Mouse (Mus musculus): ENCODE results near the gene Gja5. TPM values are rescaled to one million over a fixed set of nuclear protein-coding genes. Genes with fewer than 3 reads are reported as not detected.
A peak's percentile ranks its signal among the peaks of the same experiment; 100 is the strongest.

The Gja5 gene
- polyA plus RNA-seq, 1 experiment from 2014 or later = 3.0 TPM

DNA sequence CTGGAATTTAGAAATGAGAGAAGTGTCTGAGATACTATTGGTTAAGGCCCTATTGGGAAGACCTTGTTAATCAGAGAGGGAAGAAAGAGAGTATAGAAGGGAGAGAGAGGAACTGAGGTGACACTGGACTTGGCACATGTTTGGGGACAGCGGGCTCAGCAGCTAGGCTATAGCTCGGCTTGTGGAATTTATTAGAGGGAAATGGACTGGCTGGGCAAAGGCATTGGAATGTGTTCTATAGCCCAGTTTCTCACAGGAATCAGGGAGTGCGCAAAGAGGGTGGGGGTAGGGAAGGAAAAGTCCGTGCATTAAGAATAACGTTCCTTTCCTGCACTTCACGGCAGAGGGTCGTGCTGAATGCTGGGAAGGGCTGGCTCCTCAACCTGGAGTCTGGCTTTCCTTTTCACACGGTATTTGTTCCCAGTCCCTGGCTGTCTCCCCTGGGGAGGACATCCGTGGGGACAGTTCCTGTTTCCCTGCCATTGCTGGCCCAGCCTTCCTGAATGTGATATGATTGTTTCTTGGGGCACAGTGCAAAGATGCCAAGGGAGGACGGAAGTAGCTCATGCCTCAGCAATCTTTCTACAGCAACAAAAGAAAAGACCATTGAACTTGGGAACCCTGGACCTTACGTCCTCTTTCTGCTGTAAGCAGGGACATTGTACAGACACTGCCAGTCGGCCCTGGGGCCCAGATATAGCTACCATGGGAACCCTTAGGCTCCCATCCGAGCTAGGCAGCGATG lies 49.2 kb downstream of the Gja5 start:
- Histone ChIP-seq H3K4me1 (ENCODE audit: control insufficient read depth, low read depth, low read length) (no peaks in the 10 kb centered on the region), H3K4me2 (ENCODE audit: low read depth, low read length) (no peak overlapping the region), H3K4me3 (ENCODE audit: low read depth, low read length) (no peak overlapping the region), H3K36me3 (ENCODE audit: control insufficient read depth, insufficient read depth) (no peaks in the 10 kb centered on the region), H3K9me3 (replicated peaks; ENCODE audit: control insufficient read depth, low read length) (no peaks in the 10 kb centered on the region), H3K9ac (ENCODE audit: low read depth, low read length) (no peak overlapping the region), H3K27me3 (ENCODE audit: control insufficient read depth, insufficient read depth, low read depth, low read length) (no peaks in the 10 kb centered on the region), H3K27ac (ENCODE audit: low read length) (no peak overlapping the region)
- WGBS (ENCODE audit: insufficient replicate concordance) = 33% methylated on average over 14 of the region's 14 CpGs
- peak; percentile 24; the same call in 1 of the 2 replicates for ATAC-seq (ENCODE audit: low read depth)

DNA sequence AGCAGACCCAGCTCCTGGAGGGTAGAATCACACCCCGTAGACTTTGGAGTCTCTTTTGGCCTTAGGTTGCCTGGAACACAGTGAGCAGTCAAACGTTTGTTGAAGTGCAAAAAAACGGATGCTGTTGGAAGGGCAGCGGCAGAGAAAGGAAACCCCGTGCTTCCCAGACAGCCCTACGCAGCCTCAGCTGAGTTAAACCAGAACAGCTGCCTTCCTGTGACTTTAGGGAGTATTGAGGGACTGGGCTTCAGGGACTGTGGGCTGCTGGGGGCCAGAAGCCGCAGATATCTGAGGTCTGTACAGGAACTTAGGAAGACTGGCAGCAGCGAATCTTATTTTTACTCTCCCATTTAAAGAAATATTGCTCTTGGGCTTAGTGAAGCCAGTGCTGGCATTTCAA lies 56.1 kb downstream of the Gja5 start:
- H3K9ac ChIP-seq (ENCODE audit: low read depth, low read length) = no peak overlapping the region
- WGBS (ENCODE audit: insufficient replicate concordance) = 11% methylated on average over 8 of the region's 8 CpGs
- no peak for ATAC-seq (ENCODE audit: low read depth)
- H3K9me3 ChIP-seq (replicated peaks; ENCODE audit: control insufficient read depth, low read length) = no peaks in the 10 kb centered on the region
- H3K27me3 ChIP-seq (ENCODE audit: control insufficient read depth, insufficient read depth, low read depth, low read length) = no peaks in the 10 kb centered on the region
- no peak overlapping the region for H3K4me2 ChIP-seq (ENCODE audit: low read depth, low read length)
- no peaks in the 10 kb centered on the region for H3K4me1 ChIP-seq (ENCODE audit: control insufficient read depth, low read depth, low read length)
- H3K27ac ChIP-seq (ENCODE audit: low read length) = no peak overlapping the region
- H3K4me3 ChIP-seq (ENCODE audit: low read depth, low read length) = no peak overlapping the region
- H3K36me3 ChIP-seq (ENCODE audit: control insufficient read depth, insufficient read depth) = no peaks in the 10 kb centered on the region

DNA sequence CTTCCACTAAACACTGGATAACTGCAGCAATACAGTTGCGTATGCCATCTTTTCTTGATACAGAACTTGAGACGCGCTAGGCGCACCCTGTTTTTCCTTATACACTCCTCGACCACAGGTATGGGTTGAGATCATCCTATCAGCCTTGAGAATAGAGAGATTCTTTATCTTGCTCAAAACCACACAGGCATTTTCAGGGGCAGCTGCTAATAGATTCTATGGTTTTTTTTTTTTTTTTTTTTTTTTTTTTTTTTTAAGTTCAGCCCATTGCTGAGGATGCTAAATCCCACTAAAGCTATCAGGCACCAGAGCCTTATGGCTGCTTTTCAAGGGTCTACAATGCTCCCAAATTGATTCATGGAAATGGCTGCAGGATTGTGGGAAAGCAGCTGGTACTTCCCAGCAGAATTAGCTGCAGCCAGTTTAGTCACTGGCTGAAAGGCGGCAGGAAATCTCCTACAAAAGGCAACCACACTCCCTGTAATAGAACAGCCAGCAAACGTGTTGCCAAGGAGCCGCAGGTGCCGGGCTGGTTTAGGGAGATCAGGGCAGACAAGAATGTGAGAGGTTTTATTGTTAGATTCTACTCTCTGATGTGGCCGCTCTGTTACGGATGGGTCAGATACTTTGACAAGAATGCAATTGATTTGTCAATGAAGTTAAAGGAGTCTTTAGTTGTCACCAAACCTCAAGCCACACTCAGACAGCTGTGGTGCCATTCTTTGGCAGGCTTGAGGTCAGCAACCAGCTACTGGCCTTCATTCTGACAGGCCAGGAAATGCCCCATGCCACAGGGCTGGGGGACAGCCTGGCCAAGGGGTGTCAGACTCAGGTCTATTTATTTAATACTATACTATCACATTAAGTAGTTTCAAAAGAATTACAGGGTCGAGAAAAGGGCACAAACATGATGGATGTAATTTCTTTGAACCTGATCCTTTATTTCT lies 58.9 kb downstream of the Gja5 start:
- WGBS (ENCODE audit: insufficient replicate concordance) = 56% methylated on average over 12 of the region's 12 CpGs
- no peak for ATAC-seq (ENCODE audit: low read depth)
- no peak overlapping the region for H3K27ac ChIP-seq (ENCODE audit: low read length)
- H3K9ac ChIP-seq (ENCODE audit: low read depth, low read length) = no peak overlapping the region
- no peaks in the 10 kb centered on the region for H3K9me3 ChIP-seq (replicated peaks; ENCODE audit: control insufficient read depth, low read length)
- no peaks in the 10 kb centered on the region for H3K36me3 ChIP-seq (ENCODE audit: control insufficient read depth, insufficient read depth)
- no peak overlapping the region for H3K4me3 ChIP-seq (ENCODE audit: low read depth, low read length)
- no peaks in the 10 kb centered on the region for H3K4me1 ChIP-seq (ENCODE audit: control insufficient read depth, low read depth, low read length)
- H3K4me2 ChIP-seq (ENCODE audit: low read depth, low read length) = no peak overlapping the region
- H3K27me3 ChIP-seq (ENCODE audit: control insufficient read depth, insufficient read depth, low read depth, low read length) = no peaks in the 10 kb centered on the region

- 8% methylated on average over 7 of the region's 7 CpGs for WGBS (ENCODE audit: insufficient replicate concordance)
- no peaks in the 10 kb centered on the region for H3K4me1 ChIP-seq (ENCODE audit: control insufficient read depth, low read depth, low read length)
- H3K4me3 ChIP-seq (ENCODE audit: low read depth, low read length) = no peak overlapping the region
- no peaks in the 10 kb centered on the region for H3K9me3 ChIP-seq (replicated peaks; ENCODE audit: control insufficient read depth, low read length)
- no peak for ATAC-seq (ENCODE audit: low read depth)
- H3K27me3 ChIP-seq (ENCODE audit: control insufficient read depth, insufficient read depth, low read depth, low read length) = no peaks in the 10 kb centered on the region
- no peak overlapping the region for H3K4me2 ChIP-seq (ENCODE audit: low read depth, low read length)
- H3K27ac ChIP-seq (ENCODE audit: low read length) = no peak overlapping the region
- no peaks in the 10 kb centered on the region for H3K36me3 ChIP-seq (ENCODE audit: control insufficient read depth, insufficient read depth)
- H3K9ac ChIP-seq (ENCODE audit: low read depth, low read length) = no peak overlapping the region
These were observed 66.5 kb downstream of the Gja5 start for GRCm38 (mm10) chr3:96970986-96971385.

- H3K27me3 ChIP-seq (ENCODE audit: control insufficient read depth, insufficient read depth, low read depth, low read length) = no peaks in the 10 kb centered on the region
- WGBS (ENCODE audit: insufficient replicate concordance) = 65% methylated on average over 7 of the region's 7 CpGs
- ATAC-seq (ENCODE audit: low read depth) = no peak
- no peaks in the 10 kb centered on the region for H3K9me3 ChIP-seq (replicated peaks; ENCODE audit: control insufficient read depth, low read length)
- no peak overlapping the region for H3K4me3 ChIP-seq (ENCODE audit: low read depth, low read length)
- no peak overlapping the region for H3K9ac ChIP-seq (ENCODE audit: low read depth, low read length)
- H3K4me1 ChIP-seq (ENCODE audit: control insufficient read depth, low read depth, low read length) = no peaks in the 10 kb centered on the region
- no peaks in the 10 kb centered on the region for H3K36me3 ChIP-seq (ENCODE audit: control insufficient read depth, insufficient read depth)
- no peak overlapping the region for H3K4me2 ChIP-seq (ENCODE audit: low read depth, low read length)
- H3K27ac ChIP-seq (ENCODE audit: low read length) = no peak overlapping the region
These were observed 70.0 kb downstream of the Gja5 start for GRCm38 (mm10) chr3:96974467-96974866.

DNA sequence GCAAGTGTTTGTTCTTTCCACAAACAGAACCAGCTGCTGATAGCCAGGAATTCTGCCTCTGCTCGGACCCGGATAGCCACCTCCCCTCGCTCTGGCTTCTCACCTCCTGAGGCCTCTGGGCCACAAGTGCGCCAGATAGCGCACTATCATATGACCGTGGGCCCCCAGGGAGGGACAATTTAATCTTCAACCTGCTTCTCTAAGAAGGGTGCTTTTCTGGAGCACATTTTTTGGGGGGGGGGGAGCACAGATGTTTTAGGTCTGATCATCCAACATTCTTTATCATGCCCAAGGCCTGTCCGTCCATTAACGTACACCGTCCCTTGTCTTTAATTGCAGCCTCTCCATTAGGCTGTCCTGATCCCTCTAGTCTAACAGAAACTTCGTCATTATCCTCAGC lies 71.1 kb downstream of the Gja5 start:
- 68% methylated on average over 10 of the region's 10 CpGs for WGBS (ENCODE audit: insufficient replicate concordance)
- Histone ChIP-seq H3K9me3 (replicated peaks; ENCODE audit: control insufficient read depth, low read length) (no peaks in the 10 kb centered on the region), H3K4me3 (ENCODE audit: low read depth, low read length) (no peak overlapping the region), H3K4me2 (ENCODE audit: low read depth, low read length) (no peak overlapping the region), H3K27ac (ENCODE audit: low read length) (no peak overlapping the region), H3K9ac (ENCODE audit: low read depth, low read length) (no peak overlapping the region), H3K36me3 (ENCODE audit: control insufficient read depth, insufficient read depth) (no peaks in the 10 kb centered on the region), H3K4me1 (ENCODE audit: control insufficient read depth, low read depth, low read length) (no peaks in the 10 kb centered on the region), H3K27me3 (ENCODE audit: control insufficient read depth, insufficient read depth, low read depth, low read length) (no peaks in the 10 kb centered on the region)
- ATAC-seq (ENCODE audit: low read depth) = no peak

GRCm38 (mm10) chr3:96977507-96977906 lies 73.0 kb downstream of the Gja5 start:
- H3K27ac ChIP-seq (ENCODE audit: low read length) = no peak overlapping the region
- WGBS (ENCODE audit: insufficient replicate concordance) = 50% methylated on average over 2 of the region's 2 CpGs
- no peak overlapping the region for H3K4me2 ChIP-seq (ENCODE audit: low read depth, low read length)
- no peak overlapping the region for H3K9ac ChIP-seq (ENCODE audit: low read depth, low read length)
- no peak overlapping the region for H3K4me3 ChIP-seq (ENCODE audit: low read depth, low read length)
- H3K36me3 ChIP-seq (ENCODE audit: control insufficient read depth, insufficient read depth) = no peaks in the 10 kb centered on the region
- no peaks in the 10 kb centered on the region for H3K27me3 ChIP-seq (ENCODE audit: control insufficient read depth, insufficient read depth, low read depth, low read length)
- no peak for ATAC-seq (ENCODE audit: low read depth)
- H3K4me1 ChIP-seq (ENCODE audit: control insufficient read depth, low read depth, low read length) = no peaks in the 10 kb centered on the region
- H3K9me3 ChIP-seq (replicated peaks; ENCODE audit: control insufficient read depth, low read length) = no peaks in the 10 kb centered on the region

- WGBS (ENCODE audit: insufficient replicate concordance) = 58% methylated on average over 6 of the region's 6 CpGs
- no peak for ATAC-seq (ENCODE audit: low read depth)
- H3K9me3 ChIP-seq (replicated peaks; ENCODE audit: control insufficient read depth, low read length) = no peaks in the 10 kb centered on the region
- no peaks in the 10 kb centered on the region for H3K4me1 ChIP-seq (ENCODE audit: control insufficient read depth, low read depth, low read length)
- no peak overlapping the region for H3K27ac ChIP-seq (ENCODE audit: low read length)
- no peak overlapping the region for H3K4me2 ChIP-seq (ENCODE audit: low read depth, low read length)
- H3K27me3 ChIP-seq (ENCODE audit: control insufficient read depth, insufficient read depth, low read depth, low read length) = no peaks in the 10 kb centered on the region
- no peak overlapping the region for H3K4me3 ChIP-seq (ENCODE audit: low read depth, low read length)
- no peak overlapping the region for H3K9ac ChIP-seq (ENCODE audit: low read depth, low read length)
- no peaks in the 10 kb centered on the region for H3K36me3 ChIP-seq (ENCODE audit: control insufficient read depth, insufficient read depth)
These were observed 74.0 kb downstream of the Gja5 start for GRCm38 (mm10) chr3:96978469-96978868.

GRCm38 (mm10) chr3:96979020-96979419 lies 74.5 kb downstream of the Gja5 start:
- H3K4me3 ChIP-seq (ENCODE audit: low read depth, low read length) = no peak overlapping the region
- H3K4me1 ChIP-seq (ENCODE audit: control insufficient read depth, low read depth, low read length) = no peaks in the 10 kb centered on the region
- no peaks in the 10 kb centered on the region for H3K9me3 ChIP-seq (replicated peaks; ENCODE audit: control insufficient read depth, low read length)
- H3K27me3 ChIP-seq (ENCODE audit: control insufficient read depth, insufficient read depth, low read depth, low read length) = no peaks in the 10 kb centered on the region
- no peaks in the 10 kb centered on the region for H3K36me3 ChIP-seq (ENCODE audit: control insufficient read depth, insufficient read depth)
- no peak overlapping the region for H3K9ac ChIP-seq (ENCODE audit: low read depth, low read length)
- no peak overlapping the region for H3K4me2 ChIP-seq (ENCODE audit: low read depth, low read length)
- WGBS (ENCODE audit: insufficient replicate concordance) = 58% methylated on average over 3 of the region's 3 CpGs
- no peak for ATAC-seq (ENCODE audit: low read depth)
- no peak overlapping the region for H3K27ac ChIP-seq (ENCODE audit: low read length)

All from liver, embryonic 16.5 days (tissue).